Mouse (Mus musculus) cerebellum, adult 2 months (tissue): ENCODE data around the gene Esyt2. TPM values are rescaled to one million over a fixed set of nuclear protein-coding genes. Genes with fewer than 3 reads are reported as not detected.

Source experiments
- DNase-seq, 2 experiments: peaks; one replicate each; pipeline ENCODE4 v3.0.0; 2021
- H3K27ac ChIP-seq: fragments of 200-500 bp; 2 replicates; pipeline ENCODE4 v1.5.1; 2012; ENCODE audit warnings: low read length, control low read depth, inconsistent platforms; ENCODE audit not compliant: insufficient read depth
- H3K27me3 ChIP-seq: fragments of 200-500 bp; 2 replicates; pipeline ENCODE4 v1.6.1; 2012; ENCODE audit warnings: inconsistent platforms, mild to moderate bottlenecking, low read length, moderate library complexity; ENCODE audit not compliant: control insufficient read depth, insufficient read depth
- H3K4me1 ChIP-seq: fragments of 200-500 bp; 2 replicates; pipeline ENCODE4 v1.6.1; 2011; ENCODE audit warnings: low read length; ENCODE audit not compliant: control insufficient read depth, insufficient read depth
- H3K4me3 ChIP-seq: fragments of 200-500 bp; replicated peaks from 2 replicates; pipeline ENCODE3; 2011; ENCODE audit warnings: mild to moderate bottlenecking, low read depth, low read length, control low read depth; ENCODE audit not compliant: insufficient read depth
- CTCF ChIP-seq: fragments of 200-500 bp; IDR thresholded peaks from 2 replicates; pipeline ENCODE4 v1.5.1; 2011; ENCODE audit warnings: low read depth, mild to moderate bottlenecking, control low read depth, low read length, moderate library complexity, borderline replicate concordance; ENCODE audit not compliant: insufficient read depth
- POLR2A ChIP-seq: fragments of 200-500 bp; IDR thresholded peaks from 2 replicates; pipeline ENCODE4 v1.6.1; 2011; ENCODE audit warnings: low read length, control low read depth, borderline replicate concordance; ENCODE audit not compliant: insufficient read depth
- WGBS: fragments of 180-500 bp; shearing (Covaris S2); methylation state at CpG from one replicate; pipeline ENCODE4 v1.1.7; 2018; 5-methylcytosine and 5-hydroxymethylcytosine counted together
- polyA plus RNA-seq: library from polyadenylated mRNA; depleted of rRNA; stranded (reverse); fragments of >200 nt; gene quantifications from 2 replicates; pipeline ENCODE4 v1.2.3, GENCODE M21; 2012

Esyt2 gene
- polyA plus RNA-seq, 1 experiment = 18.6 TPM

GRCm38 (mm10) chr12:116368857-116369256 lies 87.9 kb downstream of the Esyt2 start:
- 86% methylated on average over 2 of the region's 2 CpGs for WGBS
- H3K4me1 ChIP-seq = peaks cover 3% of the 10 kb centered on the region
- DNase-seq = no peak
- TF ChIP-seq POLR2A (no peak), CTCF (no peak)
- H3K4me3 ChIP-seq = no peak overlapping the region
- no peaks in the 10 kb centered on the region for H3K27me3 ChIP-seq
- H3K27ac ChIP-seq = no peak overlapping the region

- 11% methylated on average over 2 of the region's 2 CpGs for WGBS
- Histone ChIP-seq H3K4me3 (no peak overlapping the region), H3K27ac (no peak overlapping the region), H3K4me1 (peaks cover 2% of the 10 kb centered on the region; the same call in 1 of the 2 replicates), H3K27me3 (no peaks in the 10 kb centered on the region; the same call in 1 of the 2 replicates)
- peak; percentile 35 to 69 for DNase-seq
- TF ChIP-seq POLR2A = no peak
- no peak for TF ChIP-seq CTCF
These were observed 102.1 kb downstream of the Esyt2 start for GRCm38 (mm10) chr12:116383101-116383500.

- TF ChIP-seq POLR2A (no peak), CTCF (no peak)
- peaks cover 2% of the 10 kb centered on the region; the same call in 1 of the 2 replicates for H3K4me1 ChIP-seq
- no peak overlapping the region for H3K27ac ChIP-seq
- H3K4me3 ChIP-seq = no peak overlapping the region
- no peak for DNase-seq
- H3K27me3 ChIP-seq = no peaks in the 10 kb centered on the region; the same call in 1 of the 2 replicates
These were observed 103.0 kb downstream of the Esyt2 start for GRCm38 (mm10) chr12:116383995-116384394.

GRCm38 (mm10) chr12:116386802-116387201 lies 105.8 kb downstream of the Esyt2 start:
- Histone ChIP-seq H3K27ac (no peak overlapping the region), H3K4me1 (no peaks in the 10 kb centered on the region), H3K27me3 (no peaks in the 10 kb centered on the region; the same call in 1 of the 2 replicates), H3K4me3 (no peak overlapping the region)
- 82% methylated on average over 1 of the region's 1 CpGs for WGBS
- no peak for DNase-seq
- TF ChIP-seq CTCF (no peak), POLR2A (no peak)

GRCm38 (mm10) chr12:116389868-116390267 lies 108.9 kb downstream of the Esyt2 start:
- no peak for DNase-seq
- WGBS = 32% methylated on average over 1 of the region's 1 CpGs
- Histone ChIP-seq H3K27ac (no peak overlapping the region), H3K4me3 (no peak overlapping the region), H3K4me1 (no peaks in the 10 kb centered on the region), H3K27me3 (no peaks in the 10 kb centered on the region)
- TF ChIP-seq POLR2A = no peak
- no peak for TF ChIP-seq CTCF

GRCm38 (mm10) chr12:116394327-116394726 lies 113.3 kb downstream of the Esyt2 start:
- H3K27me3 ChIP-seq = no peaks in the 10 kb centered on the region
- 86% methylated on average over 2 of the region's 2 CpGs for WGBS
- DNase-seq = no peak

GRCm38 (mm10) chr12:116395312-116395711 lies 114.3 kb downstream of the Esyt2 start:
- H3K4me1 ChIP-seq = no peaks in the 10 kb centered on the region
- 64% methylated on average over 2 of the region's 2 CpGs for WGBS
- no peak for DNase-seq

More at GRCm38 (mm10) chr12:116394327-116394726, 113.3 kb downstream of the Esyt2 start:
- TF ChIP-seq CTCF (no peak), POLR2A (no peak)
- H3K27ac ChIP-seq = no peak overlapping the region
- H3K4me1 ChIP-seq = no peaks in the 10 kb centered on the region
- H3K4me3 ChIP-seq = no peak overlapping the region

GRCm38 (mm10) chr12:116396072-116396695 lies 115.2 kb downstream of the Esyt2 start:
- H3K27me3 ChIP-seq = no peaks in the 10 kb centered on the region
- no peak overlapping the region for H3K4me3 ChIP-seq
- WGBS = 22% methylated on average over 2 of the region's 2 CpGs
- no peak for TF ChIP-seq CTCF
- TF ChIP-seq POLR2A = no peak
- no peaks in the 10 kb centered on the region for H3K4me1 ChIP-seq
- no peak for DNase-seq
- H3K27ac ChIP-seq = no peak overlapping the region

More at GRCm38 (mm10) chr12:116395312-116395711, 114.3 kb downstream of the Esyt2 start:
- Histone ChIP-seq H3K27me3 (no peaks in the 10 kb centered on the region), H3K4me3 (no peak overlapping the region), H3K27ac (no peak overlapping the region)
- TF ChIP-seq CTCF = no peak
